Mouse (Mus musculus) Muller cell, postnatal 12 days (primary cell): ENCODE measurements around the gene Ap5z1.

Source experiments
- DNase-seq: peaks from one replicate; pipeline ENCODE4 v3.0.0-alpha.2; 2015; ENCODE audit errors: inconsistent ontology term

Gene Ap5z1

DNA sequence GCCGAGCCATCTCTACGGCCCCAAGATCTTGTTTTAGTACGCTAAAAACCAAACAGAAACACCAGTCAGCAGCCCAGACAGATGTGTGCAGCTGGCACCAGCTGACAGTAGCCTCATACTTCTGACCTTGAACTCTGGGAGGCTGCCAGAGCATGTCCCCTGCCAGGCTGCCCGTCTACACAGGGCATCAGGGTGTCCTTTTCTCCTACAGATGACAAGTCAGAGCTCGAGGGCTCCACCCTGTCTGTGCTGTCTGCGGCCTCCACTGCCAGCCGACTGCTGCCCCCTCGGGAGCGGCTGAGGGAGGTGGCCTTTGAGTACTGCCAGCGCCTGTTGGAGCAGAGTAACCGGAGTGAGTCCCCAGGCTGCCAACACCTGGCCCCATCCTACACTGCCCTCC is 6.1 kb downstream of the Ap5z1 start:
- DNase-seq: no peak

DNA sequence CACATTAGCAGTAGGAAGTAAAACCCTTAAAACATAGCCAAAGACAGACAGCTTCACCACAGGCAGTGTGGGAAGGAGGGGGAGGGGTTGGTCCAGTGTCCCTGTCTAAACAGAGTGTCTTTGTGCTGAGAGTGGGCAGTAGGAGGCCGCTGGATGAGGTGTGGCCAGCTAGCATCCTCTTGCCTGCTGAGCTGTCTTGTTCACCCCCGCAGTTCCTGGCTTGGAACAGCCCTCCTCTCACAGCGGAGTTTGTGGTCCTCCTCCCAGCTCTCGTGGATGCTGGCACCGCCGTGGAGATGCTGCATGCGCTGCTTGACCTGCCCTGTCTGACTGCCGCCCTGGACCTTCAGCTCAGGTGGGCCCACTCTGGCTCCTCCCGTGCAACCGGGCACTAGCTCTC is 10.0 kb downstream of the Ap5z1 start:
- DNase-seq: peak; percentile 92

DNA sequence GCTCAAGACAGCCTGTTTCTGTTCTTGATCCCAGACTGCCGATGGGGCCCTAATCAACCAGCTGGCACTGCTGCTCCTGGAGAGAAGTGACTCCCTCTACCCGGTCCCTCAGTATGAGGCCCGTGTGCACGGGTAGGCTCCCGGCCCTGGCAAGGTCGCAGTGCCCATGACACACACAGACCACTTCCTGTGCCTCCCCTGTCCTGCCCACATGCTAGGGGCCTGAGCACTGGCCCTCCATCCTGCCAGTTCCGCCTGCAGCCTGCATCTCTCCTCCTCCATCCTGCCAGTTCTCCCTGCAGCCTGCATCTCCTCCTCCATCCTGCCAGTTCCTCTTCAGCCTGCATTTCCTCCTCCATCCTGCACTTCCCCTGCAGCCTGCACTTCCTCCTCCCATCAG is 11.9 kb downstream of the Ap5z1 start:
- DNase-seq: no peak

DNA sequence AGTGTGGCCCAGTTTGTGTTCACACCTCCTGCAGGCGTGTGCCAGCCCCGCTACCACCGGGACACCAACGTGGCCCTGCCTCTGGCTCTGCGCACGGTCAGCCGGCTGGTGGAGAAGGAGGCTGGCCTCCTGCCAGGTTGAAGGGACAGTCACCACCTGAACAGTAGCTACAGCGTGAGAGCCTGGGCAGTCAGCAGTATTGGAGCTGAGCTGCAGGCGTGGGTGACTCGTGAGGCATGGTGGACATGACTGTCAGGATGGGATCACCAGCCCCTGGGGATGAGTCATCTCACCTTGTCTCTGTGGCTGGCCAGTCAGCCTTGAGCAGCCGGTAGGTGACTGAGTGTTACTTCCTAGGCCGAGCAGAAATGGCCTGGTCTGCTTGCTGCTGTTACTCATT is 13.6 kb downstream of the Ap5z1 start:
- DNase-seq: peak; percentile 53

DNA sequence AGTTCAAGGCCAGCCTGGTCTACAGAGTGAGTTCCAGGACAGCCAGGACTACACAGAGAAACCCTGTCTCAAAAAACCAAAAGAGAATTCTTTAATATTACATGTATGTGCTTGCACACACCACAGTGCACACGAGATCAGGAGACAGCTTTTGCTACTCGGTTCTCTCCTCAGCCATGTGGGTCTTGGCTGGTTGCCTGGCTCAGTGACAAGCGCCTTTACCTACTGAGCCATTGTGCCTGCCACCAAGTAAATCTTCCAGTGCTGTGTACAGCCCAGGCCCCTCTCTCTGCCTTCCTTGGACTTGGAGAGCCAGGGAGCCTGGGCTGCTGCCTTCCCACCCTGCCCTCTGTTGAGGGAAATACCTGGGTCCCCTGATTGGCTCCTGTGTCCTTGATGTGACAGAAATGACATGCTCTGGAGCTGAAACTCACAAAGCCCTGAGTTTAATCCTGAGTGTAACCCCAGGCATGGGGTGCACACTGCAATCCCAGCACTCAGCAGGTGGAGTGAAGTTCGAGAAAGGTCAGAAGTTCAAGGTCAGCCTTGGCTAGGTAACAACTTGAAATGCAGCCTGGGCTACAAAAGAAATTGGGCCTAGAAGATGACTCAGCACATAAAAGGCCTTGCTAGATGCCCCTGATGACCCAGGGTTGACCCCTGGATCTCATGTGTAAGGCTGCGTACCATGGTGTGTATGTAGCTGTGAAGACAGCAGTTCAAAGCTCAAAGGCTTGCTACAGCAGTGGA is 14.3 kb downstream of the Ap5z1 start:
- DNase-seq: no peak

DNA sequence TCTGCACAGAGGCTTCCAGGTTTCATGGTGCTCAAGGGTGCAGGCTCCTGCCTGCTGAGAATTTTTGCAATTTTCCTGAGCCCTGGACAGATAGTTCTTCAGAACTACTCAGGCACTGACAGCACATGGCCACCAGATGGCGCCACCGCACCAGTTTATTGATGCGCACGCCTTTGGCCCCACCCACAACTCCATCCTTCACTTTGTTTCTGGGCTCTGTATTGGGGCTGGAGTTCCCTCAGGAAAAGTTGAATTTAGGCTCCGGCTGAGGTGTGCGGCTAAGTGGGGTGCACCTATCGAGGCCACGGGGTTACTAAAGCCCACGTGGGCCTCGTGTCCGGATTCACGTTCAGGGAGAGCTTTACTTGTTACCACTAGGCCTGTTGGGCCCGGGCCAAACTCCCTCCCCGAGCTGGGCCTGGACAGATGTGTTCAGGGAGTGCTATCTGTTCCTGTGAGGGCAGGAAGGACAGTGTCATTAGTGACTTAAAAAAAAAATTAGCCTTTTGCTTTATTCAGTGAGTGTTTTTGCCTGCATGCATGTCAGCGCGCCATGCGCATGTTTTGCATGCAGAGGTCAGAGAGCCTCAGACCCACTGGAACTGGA is 15.2 kb downstream of the Ap5z1 start:
- DNase-seq: peak; percentile 68

DNA sequence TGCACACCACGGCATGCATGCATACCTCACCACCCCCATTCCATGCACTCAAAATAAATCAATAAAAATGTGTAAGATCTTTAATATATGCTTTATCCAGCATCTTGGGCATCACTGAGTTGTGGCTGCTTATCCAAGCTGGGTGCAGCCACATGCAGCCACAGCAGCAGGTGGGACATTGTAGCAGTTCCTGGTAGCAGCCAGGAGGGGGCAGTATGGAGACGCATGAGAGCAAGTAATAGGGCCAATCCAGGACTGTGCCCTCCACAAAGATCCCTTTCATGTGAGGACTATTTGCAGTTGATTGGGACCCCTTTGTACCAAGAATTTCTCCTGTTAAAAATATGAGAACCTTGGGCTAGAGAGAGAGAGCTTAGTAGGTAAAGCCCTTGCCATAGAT is 18.8 kb downstream of the Ap5z1 start:
- no peak for DNase-seq

DNA sequence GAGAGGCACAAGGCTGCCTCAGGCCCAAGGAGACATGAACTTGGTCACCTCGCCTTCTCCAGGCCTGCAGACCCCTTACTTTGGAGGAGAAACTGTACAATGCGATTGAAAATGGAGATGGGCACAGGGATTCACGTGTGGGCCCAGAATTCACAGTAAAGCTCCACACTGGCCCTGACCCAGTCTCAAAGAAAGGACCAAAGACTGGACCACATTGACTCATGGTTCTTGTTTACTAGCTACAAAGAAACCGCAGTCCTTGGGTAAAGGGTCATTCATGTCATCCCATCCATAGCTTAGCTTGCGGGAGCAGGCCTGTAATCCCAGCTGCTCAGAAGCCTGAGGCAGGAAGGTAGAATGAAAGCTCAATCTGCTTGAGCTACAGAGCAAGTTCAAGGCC is 19.8 kb downstream of the Ap5z1 start:
- DNase-seq: no peak

DNA sequence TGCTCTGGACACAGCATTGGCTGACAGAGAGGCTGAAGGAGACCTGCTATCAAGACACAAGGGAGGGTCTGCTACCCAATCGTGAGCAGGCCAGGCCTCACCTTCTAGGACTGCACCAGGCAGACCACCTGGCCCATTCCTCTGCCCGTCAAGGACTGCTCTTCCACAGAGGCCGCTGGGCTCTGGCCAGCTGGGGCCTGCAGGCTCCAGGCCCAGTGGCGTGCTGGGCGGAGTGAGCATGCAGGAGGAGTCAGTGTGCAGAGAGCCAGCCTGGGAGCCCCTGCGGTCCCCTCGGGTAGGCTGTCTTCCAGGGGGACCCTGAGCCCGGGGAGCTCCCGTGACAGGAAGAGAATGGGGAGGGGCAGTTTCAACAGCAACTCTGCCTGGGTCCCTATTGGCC is 22.9 kb downstream of the Ap5z1 start:
- DNase-seq: no peak

DNA sequence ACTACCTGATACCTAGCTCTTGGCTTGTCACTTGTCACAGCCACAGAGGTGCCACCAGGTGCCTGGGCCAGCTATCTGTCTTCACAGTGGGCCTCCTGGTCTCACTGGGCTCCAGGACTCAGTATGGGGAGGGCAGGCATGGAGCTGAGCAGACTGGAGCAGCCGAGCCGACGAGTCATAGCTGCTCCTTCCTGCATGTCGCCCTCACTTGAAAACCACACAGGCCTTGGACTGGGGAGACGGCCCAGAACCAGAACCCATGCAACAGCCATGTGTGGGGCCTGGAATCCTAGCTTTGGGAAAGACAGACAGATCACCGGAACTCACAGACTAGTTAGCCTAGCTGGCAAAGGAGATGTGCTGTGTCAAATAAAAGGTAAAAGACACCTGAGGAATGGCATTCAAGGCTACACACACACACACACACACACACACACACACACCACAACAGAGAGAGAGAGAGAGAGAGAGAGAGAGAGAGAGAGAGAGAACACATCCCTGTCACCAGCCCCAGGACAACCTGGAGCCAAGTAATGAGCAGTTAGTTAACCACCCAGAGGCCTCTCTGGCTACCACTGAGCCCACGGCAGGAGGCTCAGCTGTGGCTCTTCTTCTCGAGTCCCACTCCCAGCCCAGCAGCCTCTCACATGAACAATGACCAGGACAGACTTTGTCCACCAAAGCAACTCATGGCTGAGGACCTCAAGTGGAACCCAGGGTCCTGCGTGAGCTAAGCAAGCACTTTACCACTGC is 26.4 kb downstream of the Ap5z1 start:
- DNase-seq: peak; percentile 59

DNA sequence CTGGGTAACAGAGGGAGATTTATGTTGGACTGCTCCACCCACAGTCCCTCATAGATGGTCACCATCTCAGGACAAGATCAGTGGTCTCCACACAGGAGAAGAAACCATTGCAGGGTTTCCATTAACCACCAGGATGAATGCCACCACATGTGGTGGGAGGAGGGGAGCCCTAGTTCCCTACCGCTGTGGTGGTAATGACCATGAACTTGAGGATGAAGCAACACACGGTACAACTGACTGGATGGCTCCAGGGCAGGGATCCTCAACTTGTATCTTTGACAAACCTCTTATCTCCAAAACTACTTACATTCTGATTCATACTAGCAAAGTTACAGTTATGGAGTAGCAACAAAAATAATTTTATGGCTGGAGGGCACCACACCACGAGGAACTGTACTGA is 29.6 kb downstream of the Ap5z1 start:
- no peak for DNase-seq

DNA sequence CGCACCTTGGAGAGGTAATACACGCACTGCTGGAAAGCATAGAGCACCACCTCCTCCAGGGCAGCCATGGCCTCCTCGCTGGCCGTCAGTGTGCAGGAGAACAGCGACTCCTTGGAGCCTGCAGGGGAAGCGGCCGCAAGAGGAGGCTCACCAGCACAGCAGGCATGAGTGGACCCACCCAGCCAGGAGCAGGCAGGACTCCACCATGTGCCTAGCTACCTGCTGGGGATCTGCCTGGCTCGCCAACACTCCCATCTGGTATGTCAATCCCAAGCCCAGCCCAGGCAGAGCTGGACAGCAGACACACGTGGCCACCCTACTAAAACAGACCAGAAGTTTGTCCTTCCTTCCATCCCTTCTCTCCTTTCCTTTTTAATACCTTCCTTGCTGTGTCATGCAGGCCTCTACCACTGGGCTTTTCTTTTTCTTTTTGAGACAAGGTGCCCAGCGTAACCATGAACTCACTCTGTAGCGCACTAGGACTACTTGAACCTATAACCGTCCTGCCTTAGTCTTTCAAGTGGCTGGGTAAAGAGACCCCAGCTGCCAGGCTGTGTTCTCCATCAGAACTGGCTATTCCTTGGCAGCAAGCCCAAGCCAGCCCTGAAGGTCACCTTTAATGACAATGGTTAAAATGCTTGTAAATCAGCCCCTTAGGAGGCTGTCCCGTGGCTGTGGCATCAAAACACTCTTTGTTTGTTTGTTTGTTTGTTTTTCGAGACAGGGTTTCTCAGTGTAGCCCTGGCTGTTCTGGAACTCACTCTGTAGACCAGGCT is 31.8 kb downstream of the Ap5z1 start:
- no peak for DNase-seq

DNA sequence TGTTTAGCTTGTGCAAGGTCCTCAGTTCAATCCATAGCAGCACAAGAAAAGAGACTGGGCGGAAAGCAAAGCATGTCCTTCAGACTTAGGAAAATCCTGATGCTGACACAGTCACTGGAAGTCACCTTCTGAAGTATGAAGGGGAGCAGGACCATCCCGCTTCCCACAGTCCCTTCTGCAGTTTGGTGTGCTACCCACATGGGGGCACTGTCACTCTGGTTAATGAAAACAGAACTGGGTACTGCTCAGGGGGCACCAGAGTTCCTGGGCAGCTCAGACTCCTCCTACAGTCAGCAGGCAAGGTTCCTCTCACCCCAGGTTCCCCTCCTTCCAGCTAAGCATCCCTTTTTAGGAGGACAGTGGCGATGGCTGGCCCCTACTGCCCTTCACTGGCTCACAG is 35.2 kb downstream of the Ap5z1 start:
- DNase-seq: peak; percentile 39

DNA sequence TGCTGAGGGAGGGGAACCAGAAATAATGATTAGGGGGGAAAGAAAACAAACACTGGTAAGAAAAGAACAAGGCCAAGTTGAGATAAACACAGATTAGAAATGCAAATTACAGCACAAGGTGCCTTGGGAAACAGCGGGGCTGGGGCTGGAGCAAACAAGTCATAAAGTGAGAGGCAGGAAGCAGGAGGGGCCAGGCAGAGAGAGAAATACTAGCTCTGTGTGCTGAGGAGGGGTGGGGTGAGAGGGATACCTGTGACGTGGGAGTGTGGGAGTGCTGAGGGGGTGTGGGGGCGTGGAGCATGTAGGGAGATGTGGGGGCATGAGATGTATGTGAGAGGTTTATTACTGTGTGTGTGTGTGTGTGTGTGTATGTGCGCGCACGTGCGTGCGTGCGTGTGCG is 37.2 kb downstream of the Ap5z1 start:
- no peak for DNase-seq

DNA sequence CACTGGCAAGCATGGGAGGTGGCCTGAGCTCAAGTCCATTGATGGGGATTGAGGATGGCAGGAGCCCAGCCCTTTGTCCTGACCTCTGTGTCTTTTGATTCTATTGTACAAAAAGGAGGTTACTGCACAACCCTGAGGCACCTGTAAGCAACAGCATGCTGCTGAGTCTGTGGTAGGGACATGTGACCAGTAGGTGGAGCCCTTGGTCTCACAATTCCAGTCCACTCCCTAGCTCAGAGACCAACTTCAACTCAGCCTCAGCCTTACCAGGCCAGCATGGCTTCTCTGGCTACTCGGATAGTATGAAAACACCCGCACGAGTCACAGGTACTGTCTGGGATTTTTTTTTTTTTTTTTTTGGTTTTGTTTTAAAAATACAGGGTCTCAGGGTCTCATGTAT is 38.7 kb downstream of the Ap5z1 start:
- DNase-seq: peak; percentile 71

DNA sequence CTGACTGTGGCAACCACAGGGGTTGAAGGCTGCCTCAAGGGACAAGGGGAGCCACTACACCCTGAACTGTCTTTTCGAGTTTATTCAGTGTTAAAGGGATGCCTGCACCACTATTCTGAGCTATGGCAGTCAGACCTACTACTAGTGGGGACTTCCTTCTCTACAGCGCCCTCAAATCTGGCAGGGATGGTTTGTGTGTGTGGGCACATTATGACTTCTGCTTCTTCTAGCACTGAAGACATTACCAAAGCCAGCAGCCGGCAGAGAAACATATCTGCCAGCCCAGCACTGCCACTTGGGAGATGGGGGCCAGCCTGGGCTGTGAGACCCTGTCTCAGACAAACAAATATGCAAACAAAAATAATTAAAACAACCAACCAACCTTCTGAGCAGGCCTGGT is 40.4 kb downstream of the Ap5z1 start:
- DNase-seq: no peak

DNA sequence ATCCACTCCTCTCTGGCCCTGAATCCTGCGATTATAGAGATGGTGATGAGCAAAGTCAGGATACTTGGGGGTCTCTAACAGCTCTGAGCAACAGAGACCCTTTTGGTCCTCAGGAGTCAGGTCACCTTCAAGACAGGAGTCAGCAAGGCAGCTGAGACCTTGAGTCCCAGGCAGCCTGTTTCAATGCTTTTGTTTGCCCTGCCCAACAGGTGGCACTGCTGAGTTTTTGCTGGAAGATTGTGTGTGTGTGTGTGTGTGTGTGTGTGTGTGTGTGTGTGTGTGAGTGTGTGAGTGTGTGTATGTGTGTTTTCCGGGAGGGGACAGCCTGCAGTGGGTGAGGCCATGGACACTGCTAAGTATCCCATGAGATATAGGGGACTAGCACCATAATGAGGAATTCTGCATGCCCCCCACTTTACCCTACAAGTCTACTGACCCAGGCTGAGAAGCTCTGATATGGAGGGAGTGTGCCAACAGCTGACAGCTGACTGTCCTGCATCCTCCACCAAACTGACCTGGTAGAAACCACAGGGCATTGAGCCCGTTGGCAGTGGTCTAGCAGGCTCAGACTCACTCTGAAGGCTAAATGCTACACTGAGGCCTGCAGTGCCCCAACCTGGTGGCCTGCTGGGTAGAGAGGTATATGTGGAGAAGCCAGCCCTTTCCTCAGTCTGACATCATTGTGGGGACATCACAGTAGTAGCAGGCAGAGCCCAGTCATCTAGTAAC is 42.1 kb downstream of the Ap5z1 start:
- DNase-seq: no peak

DNA sequence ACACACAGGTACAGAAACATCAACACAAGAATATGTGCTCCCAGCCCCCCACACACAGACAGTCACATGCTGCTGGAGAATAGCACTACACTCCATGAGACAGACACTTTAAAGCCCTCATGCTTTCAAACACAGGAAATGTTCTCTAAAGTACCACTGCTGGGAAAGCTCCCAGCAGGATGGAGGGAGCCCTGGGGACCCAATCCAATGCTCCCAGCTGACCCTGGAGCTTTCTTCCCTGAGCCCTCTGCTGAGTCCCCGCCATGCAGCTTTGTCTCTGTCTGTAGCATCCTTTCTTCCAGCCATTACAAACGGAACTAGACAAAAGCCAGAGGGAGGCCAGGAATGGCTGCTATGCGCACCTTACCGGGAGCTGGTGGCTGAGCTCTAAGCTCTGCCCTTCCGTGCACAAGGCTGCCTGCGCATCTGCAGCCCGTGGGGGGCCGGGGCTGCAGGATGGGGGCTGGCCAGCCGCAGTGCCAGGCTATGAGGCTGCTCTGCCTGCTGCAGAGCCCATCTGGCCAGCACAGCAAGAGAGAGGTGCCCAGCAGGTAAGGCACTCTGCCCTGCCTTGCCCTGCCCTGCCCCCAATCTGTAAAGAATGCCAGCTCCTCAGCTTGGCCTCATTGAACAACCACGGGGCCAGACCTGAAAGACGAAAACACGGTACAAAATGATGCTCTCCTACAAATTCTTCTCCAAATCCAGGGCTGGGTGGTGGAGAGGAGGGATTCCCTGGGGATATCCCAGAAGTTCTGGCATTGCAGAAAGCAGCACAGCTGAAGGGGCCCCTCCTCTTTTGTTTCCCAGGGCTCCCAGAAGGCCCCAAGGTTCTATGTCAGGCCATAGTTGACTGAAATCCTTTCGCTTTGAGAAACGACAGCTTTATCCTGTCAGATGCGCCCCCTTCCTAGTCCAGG is 45.7 kb downstream of the Ap5z1 start:
- DNase-seq: no peak

DNA sequence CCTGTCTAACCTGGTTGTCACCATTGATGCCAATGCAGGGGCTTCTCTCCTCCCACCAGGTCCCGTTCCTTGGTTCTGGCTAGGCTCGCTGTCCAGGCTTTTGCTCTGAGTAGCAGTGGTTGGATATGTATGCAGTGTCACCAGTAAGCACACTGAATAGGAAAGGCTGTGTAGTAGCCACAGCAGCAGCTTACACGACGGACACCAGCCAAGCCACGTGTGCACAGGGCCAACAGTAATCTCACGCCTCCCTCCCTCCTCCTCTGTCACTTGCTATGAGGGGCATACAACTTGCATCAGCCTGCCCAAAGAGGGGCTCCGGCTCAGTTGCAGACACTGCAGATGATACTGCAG is 46.3 kb downstream of the Ap5z1 start:
- no peak for DNase-seq

DNA sequence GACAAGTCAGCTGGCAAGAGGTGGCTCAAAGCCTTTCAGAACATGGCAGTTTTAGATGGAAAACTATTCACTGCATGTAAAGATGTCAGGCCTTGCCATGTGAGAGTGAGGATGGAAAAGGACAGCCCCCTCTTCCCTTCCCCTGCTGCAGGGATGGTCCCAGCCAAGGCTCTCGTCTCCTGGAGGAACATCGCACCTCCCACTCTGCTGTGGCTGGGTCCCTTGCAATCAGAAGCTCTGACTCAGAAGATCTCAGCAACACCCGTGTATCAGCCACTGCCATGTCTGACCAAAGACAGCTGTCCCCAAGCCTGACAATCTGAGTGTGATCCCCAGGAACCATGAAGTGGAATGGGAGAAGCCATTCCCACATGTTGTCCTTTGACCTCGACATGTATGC is 48.4 kb downstream of the Ap5z1 start:
- DNase-seq: no peak

DNA sequence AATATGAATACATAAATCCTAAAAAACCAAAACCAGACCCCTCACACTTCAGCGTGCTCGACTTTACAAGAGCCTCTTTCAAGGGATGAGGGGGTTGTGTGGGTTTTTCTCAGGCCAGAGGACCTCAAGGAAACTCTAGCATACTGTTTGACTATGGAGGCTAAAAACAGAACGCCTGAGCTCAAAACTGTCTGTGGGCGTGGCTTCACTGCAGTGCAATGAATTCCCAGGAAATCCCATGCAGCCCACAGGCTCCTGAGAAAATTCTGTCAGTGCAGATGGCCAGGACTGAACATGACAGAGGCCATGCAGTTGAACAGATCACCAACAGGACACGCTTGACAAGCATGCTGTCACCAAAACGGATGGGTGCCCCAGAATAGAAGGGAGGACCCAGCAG is 55.2 kb downstream of the Ap5z1 start:
- DNase-seq: no peak
